Mouse (Mus musculus) retina, postnatal 7 days (tissue): Measurements from ENCODE around the gene Csf2ra.
"Not testable (repeated sequence)": the region's sequence is repeated elsewhere in the genome, so short reads cannot be mapped to it uniquely, and the experiment has no call there.

Source experiments
- DNase-seq: peaks from one replicate; pipeline ENCODE4 v3.0.0-alpha.2; 2012; ENCODE audit warnings: low read depth, low spot score

Csf2ra gene

DNA sequence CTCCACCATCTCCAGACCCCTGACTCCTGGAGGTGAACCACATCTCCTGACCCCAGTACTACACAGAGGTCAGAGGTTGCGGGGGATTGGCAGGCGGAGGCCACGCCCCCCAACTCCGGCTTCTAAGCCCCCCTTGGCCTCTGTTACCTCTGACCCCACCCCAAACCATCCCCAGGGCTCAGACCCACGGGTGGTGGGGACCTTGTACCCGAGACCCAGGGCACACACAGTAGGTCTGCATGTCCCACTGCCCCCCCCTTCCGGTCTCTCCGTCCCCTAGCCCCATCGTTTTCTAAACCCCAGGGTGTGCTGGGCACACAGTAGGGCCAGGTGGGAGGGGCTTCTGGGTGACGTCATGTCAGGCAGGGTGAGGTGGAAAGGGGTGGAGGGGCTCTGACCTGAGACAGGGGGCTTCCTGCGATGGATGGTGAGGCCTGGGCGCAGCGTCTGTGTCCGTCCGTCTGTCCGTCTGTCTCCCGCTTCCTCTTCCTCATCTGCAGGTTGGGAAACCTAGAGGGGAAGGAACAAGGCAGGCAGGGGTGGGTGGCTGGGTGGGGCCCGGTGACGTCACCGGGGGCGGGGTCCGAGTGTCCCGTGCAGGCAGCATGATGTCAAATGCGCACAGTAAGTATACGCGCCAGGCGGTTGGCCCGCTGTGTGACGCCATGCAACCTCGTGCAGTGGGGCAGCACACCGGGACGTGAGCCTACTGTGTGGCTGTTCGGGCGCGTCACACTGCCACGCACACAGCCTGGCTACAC lies at the start of gene Csf2ra:
Gene Csf2ra (minus strand): TSS at position 489 of the 761 bp plus-strand sequence.
- DNase-seq: no peak

DNA sequence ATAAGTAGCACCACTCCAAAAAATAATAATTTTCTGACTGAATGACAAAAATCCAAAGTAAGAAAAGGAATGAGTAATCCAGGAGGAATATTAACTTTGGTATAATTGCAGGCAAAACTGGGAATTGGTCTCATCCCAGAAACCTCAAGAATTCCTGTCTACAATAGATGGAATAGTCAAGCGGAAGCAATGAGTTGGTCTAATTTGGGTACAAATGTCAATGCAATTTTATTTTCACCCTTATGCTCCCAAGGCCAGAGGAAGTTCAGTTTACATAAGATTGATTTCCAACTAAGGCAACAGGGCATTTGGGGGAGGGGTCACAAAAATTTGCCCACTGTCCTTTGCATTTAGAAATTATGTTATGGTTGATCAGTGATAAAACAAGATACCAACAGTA lies 47.2 kb upstream of the Csf2ra start:
- no peak for DNase-seq

DNA sequence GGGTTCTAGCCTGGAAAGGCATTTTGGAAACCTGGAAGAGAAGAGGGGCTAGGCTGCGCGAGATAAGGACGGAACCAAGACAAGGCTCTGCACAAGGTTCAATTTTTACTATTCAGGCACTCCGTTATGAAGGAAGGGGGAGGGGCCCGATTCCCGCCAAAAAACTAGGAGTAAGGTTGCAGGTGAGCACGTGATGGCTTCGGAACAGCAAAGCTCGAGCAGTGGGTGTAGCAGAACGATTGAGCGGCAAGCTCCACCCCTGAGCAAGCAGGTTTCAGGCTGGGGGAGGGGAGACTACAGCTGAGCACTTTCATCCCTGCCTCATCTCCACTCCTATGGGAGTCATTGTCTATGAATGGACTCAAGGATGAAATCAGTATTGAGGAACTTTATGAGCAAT lies 40.9 kb upstream of the Csf2ra start:
- not testable (repeated sequence) for DNase-seq

DNA sequence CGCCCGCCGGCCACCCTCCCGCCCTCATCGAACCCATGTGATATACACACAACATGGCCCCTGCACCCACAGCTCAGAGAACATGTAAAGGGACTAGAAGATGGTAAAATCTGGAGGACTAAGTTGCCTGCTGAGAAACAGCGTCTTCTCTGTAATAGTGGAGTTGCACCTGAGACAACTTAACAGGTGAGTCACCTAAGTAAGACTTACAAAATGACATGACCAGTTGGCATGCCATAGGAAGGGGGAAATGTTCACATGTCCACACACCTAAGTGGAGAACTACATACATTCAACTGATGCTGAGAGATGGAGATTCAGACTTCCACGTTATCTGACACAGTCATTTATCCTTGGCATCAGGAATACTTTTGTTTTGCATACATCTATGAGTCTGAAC lies 38.9 kb upstream of the Csf2ra start:
- no peak for DNase-seq

DNA sequence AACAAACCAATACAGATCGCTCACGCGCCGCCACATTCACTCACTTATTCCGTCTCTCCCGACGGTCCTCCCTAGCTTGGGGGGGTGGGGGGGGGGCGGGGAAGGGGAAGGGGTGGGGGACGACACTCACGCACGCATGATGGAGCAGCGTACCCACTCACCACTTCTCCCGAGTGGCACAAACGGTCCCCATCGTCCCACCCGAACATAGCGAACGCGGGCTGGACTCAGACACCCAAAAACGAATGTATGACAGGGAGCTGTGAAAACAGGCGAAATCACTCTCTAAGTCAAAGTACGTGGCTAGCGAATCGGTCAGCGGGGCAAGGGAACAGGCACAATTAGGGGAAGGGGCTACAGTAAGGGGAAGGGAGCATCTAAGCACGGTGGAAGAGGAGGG lies 38.4 kb upstream of the Csf2ra start:
- DNase-seq: no peak

DNA sequence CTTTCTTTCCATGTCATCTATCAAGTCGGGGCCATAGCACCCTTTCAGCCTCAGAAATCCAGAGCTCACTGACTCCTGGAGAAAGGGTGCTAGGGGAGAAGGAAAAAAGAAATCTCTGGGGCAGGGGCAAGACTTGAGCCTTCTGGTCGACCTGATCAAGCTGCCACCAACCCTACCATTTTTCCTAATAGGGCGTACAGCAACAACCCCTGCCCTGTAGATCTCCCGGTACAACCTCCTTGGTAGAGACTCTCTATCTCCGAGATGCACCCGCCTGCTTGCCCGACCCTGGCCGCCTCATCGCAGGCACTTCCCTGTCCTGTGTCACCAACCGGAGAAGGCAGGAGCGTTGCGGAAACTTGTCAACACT lies 38.0 kb upstream of the Csf2ra start:
- no peak for DNase-seq

DNA sequence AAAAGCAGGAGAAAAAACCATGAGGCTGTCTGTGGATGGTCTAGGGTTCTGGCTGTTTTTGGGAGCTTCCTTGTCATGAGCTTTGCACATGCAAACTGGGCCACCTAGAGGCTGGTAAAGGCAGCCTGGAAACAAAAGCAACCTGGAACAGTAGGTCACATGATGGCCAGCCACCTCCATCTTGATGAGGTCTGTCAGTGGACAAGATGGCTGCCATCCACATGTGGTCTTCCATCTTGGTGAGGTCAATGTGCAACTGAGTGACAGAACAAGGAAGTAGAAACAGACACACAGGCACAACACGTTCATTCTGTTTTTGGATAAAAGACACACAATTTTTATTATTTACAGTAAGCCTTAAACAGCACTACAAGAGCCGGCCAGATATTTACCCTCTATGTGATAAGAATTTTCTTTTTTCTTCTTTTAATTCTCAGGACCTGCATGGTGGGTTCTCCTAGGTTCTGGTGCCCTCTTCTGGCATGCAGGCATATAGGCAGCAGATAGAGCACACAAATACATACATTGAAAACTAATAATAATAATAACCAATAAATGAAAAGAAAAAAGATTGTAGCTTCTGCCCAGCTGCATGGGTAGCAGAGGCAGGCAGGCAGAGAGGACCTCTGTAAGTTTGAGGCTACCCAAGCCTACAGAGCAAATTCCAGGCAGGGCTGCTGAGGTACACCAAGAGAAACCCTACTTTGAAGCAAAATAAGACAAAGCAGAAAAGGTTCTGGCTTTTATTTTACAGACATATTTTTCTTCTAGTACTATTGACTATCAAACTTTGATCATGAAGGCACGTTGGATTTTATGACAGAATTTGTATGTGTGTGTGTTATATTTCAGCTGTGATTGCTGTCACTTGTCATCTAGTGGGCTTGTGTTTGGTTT lies 37.4 kb upstream of the Csf2ra start:
- DNase-seq: peak; percentile 46

DNA sequence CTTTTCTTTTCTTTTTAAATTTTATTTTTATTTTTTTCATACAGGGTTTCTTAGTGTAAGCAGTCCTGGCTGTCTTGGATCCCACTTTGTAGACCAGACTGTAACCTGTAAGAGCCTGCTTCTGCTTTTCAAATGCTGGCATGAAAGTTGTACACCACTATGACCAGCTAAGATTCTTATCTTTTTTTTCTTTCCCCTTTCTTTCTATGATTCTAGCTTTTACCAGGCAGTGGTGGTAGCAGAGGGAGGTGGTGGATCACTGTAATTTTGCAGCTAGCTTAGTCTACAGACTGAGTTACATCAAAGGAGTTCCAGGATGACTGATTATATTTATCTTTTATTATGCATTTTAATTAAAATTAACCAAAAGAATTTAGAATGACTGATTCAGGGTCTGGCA lies 36.7 kb upstream of the Csf2ra start:
- DNase-seq: no peak

DNA sequence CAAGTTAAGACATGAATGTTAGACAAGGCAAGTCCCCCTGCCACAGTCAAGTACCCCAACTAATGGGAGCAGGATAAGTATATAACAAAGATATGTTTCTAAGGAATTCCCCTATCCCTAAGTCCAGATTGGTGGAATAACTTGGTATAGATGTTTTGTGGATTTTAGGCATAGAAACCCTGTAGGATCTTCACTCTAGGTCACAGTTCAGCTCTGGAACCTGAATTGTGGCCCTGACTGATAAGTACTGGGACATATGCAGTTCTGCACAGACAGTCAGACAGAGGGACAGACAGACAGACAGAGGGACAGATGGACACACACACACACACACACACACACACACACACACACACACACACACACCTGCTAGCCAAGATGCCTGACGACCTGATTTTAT lies 36.0 kb upstream of the Csf2ra start:
- no peak for DNase-seq

DNA sequence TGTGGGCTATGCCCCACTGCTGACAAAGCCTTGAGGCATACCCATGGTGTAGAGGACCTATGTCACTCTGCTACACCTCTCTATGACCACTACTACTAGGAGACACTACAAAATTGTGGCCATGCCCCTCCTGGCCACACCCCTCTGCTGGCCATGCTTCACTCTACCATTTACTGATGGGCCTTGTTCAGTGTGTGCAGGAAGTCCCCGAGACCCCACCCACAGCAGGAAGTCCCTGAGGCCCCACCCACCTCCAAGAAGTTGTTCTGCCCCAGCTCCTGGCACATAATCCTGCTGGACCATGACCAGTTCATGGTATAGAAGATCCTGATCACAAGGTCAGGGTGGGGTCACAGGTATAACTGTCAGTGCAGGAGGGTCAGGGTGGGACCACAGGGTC lies 33.0 kb upstream of the Csf2ra start:
- DNase-seq: no peak

DNA sequence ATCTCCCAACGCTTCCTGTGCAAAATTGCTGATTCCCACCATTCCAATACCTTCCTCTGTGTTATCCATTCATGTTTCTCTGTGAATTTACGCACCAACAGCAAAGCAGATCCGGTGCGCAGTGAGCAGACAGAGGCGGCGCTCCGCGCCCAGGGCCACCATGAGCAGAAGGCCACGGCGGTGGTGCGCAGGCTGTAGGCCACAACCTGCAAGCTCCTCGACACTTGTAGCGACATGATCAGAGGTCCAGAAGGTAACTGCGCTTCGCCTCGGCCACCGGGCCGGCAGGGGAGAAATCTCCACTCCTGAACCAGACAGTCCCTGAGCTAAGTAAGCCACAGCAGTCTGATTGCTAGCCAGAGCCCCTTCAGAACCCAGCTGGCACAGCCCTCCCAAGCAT lies 29.5 kb upstream of the Csf2ra start:
- no peak for DNase-seq

DNA sequence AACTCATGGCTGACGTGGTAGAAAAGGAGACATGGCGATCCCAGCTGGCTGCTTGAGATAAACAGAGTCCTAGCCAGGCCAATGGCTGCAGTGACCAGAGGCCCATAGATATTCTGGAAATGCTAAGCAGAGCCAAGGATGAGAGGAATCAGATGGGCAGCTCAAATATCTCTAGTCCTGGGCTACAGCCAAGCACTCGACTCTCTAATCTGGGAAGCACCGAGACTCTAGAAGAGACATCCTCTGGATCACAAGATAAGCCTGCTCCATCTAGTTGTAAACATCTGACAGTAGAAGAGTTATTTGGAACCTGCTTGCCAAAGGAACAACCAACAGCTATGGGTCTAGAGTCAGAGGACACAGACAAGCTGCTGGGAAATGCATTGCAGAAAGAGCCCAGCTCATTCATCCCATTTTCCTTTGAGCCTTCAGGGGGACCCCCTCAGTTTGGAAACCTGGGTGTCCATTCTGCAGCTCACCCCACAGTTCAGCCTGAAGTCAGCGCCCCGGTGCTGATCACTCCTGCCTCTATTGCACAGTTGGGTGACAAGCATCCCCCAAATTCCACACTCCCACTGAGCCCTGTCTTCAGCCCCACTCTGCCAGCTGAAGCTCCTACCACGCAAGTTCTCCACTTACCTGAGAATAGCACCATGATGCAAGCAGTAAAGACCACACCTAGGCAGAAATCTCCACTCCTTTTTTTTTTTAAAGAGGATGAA lies 28.1 kb upstream of the Csf2ra start:
- DNase-seq: no peak

DNA sequence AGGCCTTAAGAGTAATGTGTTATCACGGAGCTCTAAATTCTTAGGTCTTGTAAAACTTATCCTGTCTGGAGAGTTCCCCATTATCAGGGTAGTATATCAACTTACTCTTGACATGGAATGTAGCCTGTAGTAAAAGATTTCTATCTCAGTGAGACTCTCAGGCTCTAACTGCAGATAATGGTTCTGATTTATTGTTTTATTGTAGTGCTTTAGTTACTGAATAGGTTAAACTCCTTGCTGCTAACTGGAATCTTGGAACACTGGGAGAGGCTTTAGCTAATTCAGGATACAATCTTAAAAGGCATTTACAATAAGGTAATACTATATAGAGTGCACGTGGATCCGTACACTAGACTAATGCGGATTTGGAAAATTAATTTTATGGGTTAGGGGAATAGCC lies 19.1 kb upstream of the Csf2ra start:
- DNase-seq: not testable (repeated sequence)

DNA sequence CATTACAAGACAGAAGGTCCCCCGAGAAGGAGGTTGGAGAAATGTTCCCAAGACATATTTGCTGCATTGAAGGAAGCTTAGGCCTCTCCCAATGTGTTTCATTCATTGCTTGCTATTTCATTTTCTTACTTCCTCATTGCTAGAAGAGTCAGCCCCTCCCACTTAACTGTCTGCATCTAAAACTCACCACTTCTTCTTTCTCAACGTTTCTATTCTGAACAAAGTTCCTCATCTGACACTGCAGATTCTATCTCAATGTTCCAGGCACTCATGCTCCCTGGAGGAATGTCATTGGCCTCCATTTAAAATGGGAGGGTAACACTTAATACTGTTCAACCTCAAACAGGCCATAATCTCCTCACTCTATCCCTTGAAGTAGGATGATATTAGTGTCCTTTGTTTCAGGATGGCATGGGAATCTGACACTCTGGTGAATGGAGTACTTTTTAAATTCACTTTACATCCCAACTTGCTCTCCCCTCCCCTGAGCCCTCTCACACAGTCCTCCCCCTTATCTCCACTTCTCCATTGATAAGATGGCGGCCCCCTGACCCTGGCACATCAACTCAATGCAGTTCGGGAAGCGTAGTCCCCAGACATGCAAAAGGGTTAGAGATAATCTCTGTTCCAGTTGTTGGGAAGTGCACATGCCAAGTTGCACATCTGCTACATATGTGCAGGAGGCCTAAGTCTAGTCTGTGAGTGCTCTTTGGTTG lies 16.6 kb upstream of the Csf2ra start:
- DNase-seq: no peak

DNA sequence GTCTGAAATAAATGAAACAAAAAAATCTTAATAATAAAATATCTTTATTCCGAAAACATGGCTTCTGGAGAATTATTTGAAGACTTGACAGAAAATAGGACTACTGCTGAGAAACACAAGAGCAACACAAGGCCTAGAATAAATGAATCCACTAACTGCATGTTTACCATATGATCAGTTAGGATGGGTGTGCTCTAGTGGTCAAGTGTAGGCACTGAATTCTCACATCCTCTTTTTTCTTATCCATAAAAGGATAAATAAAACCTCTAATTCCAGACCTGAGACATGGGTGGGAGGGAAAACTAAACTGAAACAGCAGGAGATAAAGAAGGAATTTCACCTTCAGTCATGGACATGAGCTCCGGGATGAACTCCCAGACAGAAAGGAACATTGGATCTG lies 9.7 kb upstream of the Csf2ra start:
- no peak for DNase-seq

DNA sequence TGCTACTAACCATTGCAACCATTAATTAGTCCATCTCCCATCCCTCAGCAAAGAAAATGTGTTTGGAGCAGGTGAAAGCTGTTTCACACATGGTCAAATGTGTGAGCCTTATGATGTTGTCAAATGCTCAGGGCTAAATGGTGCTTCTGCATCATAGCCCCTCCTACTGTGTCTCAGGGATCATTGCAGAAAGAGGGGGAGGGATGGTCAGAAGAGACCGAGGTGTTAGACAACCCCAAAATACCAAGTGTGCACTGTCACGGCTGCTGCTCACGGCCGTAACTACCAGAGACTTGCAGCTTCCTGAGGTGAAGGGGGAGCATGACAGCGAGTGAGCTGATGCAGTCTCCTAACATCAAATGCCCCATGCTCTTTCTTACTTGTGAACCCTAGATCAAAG lies 6.3 kb upstream of the Csf2ra start:
- no peak for DNase-seq

DNA sequence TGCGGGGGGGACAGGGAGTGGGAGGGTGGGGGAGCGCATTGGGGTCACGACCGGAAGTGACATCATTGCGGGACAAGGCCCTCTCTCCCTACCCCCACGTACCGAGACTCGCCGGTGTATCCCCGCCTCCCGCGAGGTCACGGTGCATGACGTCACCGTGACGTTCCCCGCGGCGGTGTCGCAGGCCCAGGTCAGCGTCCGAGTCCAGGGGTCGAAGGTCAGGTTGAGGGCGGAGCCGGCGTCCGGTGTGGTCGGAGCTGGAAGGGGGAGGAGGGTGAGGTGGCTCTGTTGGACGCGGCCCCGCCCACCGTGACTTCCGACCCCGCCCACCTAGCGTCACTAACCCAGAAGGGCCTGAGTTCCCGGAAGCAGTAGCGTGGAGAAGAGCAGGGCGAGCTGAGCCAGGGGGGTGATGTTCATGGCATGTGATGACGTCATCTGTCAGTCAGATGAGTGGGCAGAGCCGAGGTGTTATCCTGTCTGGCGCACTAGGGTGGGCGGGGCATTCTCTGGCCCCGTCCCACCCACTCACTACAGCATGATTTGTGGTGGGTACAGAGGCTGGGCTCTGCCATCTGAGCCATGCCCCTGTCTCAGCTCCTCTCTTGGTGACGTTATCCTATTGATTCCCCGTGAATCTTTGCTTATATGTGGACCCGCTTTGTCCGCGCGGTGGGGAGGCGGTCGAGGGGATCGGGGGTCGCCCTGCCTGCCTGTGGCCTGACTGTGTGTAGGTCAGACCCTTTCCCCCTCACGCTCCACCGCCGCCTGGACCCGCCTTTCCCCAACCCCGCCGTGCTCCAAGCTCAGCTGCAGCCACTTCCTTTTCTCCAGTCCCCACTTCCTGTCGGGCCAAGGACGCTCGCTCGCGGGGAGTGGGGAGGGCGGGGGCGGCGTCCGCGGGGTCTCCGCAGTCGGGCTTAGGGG lies 1.0 kb downstream of the Csf2ra start:
- peak; percentile 81 for DNase-seq

DNA sequence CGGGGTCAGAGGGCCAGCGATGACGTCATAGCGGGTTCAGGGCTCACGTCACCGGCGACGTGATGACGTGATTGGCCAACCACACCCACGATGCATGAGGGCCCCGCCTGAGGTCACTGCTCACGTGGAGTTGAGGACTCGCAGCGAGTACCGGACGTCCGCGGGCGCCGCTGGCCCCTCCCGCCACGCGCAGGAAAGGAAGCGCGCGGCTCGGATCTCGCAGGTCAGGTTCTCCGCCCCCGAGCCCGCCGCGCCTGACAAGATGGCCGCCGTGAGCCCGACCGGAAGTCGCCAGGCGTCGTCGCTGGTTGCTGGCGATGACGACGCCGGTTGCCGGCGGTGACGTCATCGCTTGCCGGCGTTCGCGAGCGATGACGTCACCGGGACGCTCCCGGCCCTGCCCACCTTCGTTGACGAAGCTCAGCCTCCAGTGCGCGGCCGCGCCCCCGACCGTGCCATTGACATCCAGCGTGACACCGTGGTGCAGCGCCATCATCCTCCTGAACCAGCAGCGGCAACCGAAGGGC lies 1.8 kb downstream of the Csf2ra start:
- peak; percentile 79 for DNase-seq

DNA sequence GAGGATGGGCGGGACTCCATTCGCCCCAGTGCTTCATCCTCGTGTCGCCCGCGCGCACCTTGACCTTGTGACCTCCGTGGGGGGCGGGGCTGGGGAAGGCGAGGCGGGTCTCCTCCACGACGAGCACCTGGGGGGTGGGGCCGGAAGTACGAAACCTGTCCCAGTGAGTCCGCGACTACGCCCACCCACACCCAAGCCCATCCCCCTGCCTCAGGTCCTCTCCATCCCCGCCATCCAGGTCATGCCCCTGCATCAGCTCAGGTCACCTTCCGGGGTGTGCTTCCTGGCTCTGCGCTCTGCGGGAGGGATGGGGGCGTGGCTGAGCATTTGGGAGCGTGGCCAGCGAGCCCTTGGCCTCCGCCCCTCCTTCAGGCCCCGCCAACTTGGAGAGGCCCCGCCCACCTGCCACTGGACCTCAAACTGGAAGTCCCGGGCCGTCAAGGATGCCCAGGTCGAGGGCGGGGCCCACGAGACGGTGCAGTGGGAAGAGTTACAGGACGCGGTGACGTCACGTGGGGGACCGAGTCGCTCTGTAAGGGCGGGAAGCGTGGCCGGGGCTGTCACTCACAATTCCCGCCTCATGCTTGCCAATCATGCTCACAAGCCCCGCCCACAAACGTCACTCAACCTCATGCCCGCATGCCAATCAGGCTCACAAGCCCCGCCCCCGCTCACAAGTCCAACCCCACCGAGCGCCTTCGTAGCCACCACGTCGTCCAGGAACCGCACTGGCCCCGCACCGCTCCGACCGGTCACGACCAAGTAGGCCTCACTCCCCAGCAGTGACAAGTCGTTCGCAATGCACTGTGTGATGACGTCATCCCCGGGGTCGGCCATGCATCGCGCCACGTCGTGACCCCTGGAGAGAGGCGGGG lies 2.5 kb downstream of the Csf2ra start:
- DNase-seq: peak; percentile 87
